Mouse (Mus musculus): ENCODE data around the gene Slc9a4. TPM values are rescaled to one million over a fixed set of nuclear protein-coding genes. Genes with fewer than 3 reads are reported as not detected.
"Not testable (repeated sequence)": the region's sequence is repeated elsewhere in the genome, so short reads cannot be mapped to it uniquely, and the experiment has no call there.

Slc9a4 gene
- polyA plus RNA-seq, 2 experiments = not detected

DNA sequence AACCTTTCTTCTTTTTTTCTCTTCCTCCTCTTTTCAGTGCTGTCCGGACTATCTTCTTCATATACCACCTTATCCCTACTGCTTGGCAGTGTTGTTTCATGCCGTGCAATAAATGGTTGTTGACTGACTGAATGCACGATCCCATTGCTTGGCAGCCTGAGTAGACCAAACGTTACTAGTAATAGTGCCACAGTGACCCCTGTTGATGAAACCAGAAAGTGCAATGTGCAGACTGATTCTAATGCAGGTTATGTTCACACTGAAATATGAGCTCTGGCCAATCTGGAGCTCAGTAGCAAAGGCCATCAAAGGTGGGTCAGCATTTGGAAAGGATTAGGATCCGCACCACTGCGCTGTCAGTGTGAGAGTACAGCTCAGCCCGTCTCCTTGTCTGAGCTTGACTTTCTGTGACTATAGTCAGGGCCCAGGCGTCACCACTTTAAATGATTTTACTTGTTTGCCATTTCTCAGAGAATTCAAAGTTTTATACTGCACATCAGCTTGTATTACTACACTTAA is 78.2 kb downstream of the Slc9a4 start:
- 43% methylated on average over 8 of the region's 8 CpGs for WGBS (ENCODE audit: insufficient replicate concordance)
- TF ChIP-seq EP300 (IDR thresholded peaks at IDR 0.05; ENCODE audit: low read depth) = no peak
- peak; percentile 63 for TF ChIP-seq CTCF (IDR thresholded peaks at IDR 0.05; ENCODE audit: low read depth)
- Histone ChIP-seq H3K4me1 (replicated peaks; ENCODE audit: control insufficient read depth in 2 of 2, insufficient read depth in 2 of 2, low read length in 1 of 2) (no peaks in the 10 kb centered on the region), H3K4me2 (ENCODE audit: low read depth) (no peak overlapping the region), H3K27ac (no peak overlapping the region), H3K27me3 (ENCODE audit: control insufficient read depth, insufficient read depth, low read length) (no peaks in the 10 kb centered on the region), H3K9me3 (ENCODE audit: control insufficient read depth, low read length) (no peaks in the 10 kb centered on the region), H3K36me3 (replicated peaks; ENCODE audit: control insufficient read depth, insufficient read depth, low read depth) (no peaks in the 10 kb centered on the region), H3K9ac (replicated peaks) (no peak overlapping the region), H3K4me3 (ENCODE audit: insufficient read depth in 1 of 2, low read depth in 2 of 2, low read length in 2 of 2) (no peak overlapping the region)
- ATAC-seq (ENCODE audit: insufficient read depth) (no peak), DNase-seq (ENCODE audit: low read depth in 3 of 3, low spot score in 3 of 3) (peak; percentile 4 to 17 (median 5))

DNA sequence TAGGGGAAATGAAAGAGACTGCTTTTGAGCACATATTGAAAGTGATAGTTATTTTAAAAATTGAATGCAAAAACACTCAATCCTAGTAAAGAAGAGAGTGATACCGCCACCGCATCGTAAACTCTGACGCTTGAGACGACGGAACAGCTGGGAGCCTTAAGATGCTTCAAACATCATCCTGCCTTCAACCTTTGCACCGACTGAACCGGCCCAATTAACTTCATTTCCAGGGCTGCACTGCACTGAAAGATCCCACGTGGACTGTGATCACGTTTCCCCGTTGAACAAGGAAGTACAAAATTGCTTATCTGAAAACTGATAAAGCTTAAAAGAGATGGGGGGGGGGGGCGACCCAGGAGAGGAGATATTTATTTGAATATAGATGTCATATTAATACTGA is 79.1 kb downstream of the Slc9a4 start:
- ATAC-seq (ENCODE audit: insufficient read depth) = no peak
- Histone ChIP-seq H3K4me2 (ENCODE audit: low read depth) (no peak overlapping the region), H3K27ac (no peak overlapping the region), H3K4me1 (replicated peaks; ENCODE audit: control insufficient read depth in 2 of 2, insufficient read depth in 2 of 2, low read length in 1 of 2) (no peaks in the 10 kb centered on the region), H3K27me3 (ENCODE audit: control insufficient read depth, insufficient read depth, low read length) (no peaks in the 10 kb centered on the region), H3K36me3 (replicated peaks; ENCODE audit: control insufficient read depth, insufficient read depth, low read depth) (no peaks in the 10 kb centered on the region), H3K9ac (replicated peaks) (no peak overlapping the region), H3K9me3 (ENCODE audit: control insufficient read depth, low read length) (no peaks in the 10 kb centered on the region), H3K4me3 (ENCODE audit: insufficient read depth in 1 of 2, low read depth in 2 of 2, low read length in 2 of 2) (no peak overlapping the region)
- DNase-seq (ENCODE audit: low read depth in 3 of 3, low spot score in 3 of 3) = no peak
- WGBS (ENCODE audit: insufficient replicate concordance) = 48% methylated on average over 12 of the region's 12 CpGs
- TF ChIP-seq CTCF (IDR thresholded peaks at IDR 0.05; ENCODE audit: low read depth) = no peak
- no peak for TF ChIP-seq EP300 (IDR thresholded peaks at IDR 0.05; ENCODE audit: low read depth)

GRCm38 (mm10) chr1:40659496-40659895 is 79.6 kb downstream of the Slc9a4 start:
- Histone ChIP-seq H3K27me3 (ENCODE audit: control insufficient read depth, insufficient read depth, low read length) (no peaks in the 10 kb centered on the region), H3K4me1 (replicated peaks; ENCODE audit: control insufficient read depth in 2 of 2, insufficient read depth in 2 of 2, low read length in 1 of 2) (no peaks in the 10 kb centered on the region), H3K4me3 (ENCODE audit: insufficient read depth in 1 of 2, low read depth in 2 of 2, low read length in 2 of 2) (no peak overlapping the region), H3K9ac (replicated peaks) (no peak overlapping the region), H3K27ac (no peak overlapping the region), H3K36me3 (replicated peaks; ENCODE audit: control insufficient read depth, insufficient read depth, low read depth) (no peaks in the 10 kb centered on the region), H3K9me3 (ENCODE audit: control insufficient read depth, low read length) (no peaks in the 10 kb centered on the region), H3K4me2 (ENCODE audit: low read depth) (no peak overlapping the region)
- ATAC-seq (ENCODE audit: insufficient read depth) (no peak), DNase-seq (ENCODE audit: low read depth in 3 of 3, low spot score in 3 of 3) (no peak)
- 60% methylated on average over 9 of the region's 9 CpGs for WGBS (ENCODE audit: insufficient replicate concordance)
- TF ChIP-seq EP300 (IDR thresholded peaks at IDR 0.05; ENCODE audit: low read depth) (no peak), CTCF (IDR thresholded peaks at IDR 0.05; ENCODE audit: low read depth) (no peak)

- Histone ChIP-seq H3K36me3 (replicated peaks; ENCODE audit: control insufficient read depth, insufficient read depth, low read depth) (no peaks in the 10 kb centered on the region), H3K9me3 (ENCODE audit: control insufficient read depth, low read length) (no peaks in the 10 kb centered on the region), H3K4me2 (ENCODE audit: low read depth) (no peak overlapping the region), H3K27me3 (ENCODE audit: control insufficient read depth, insufficient read depth, low read length) (no peaks in the 10 kb centered on the region), H3K4me3 (ENCODE audit: insufficient read depth in 1 of 2, low read depth in 2 of 2, low read length in 2 of 2) (no peak overlapping the region), H3K4me1 (replicated peaks; ENCODE audit: control insufficient read depth in 2 of 2, insufficient read depth in 2 of 2, low read length in 1 of 2) (no peaks in the 10 kb centered on the region), H3K9ac (replicated peaks) (no peak overlapping the region), H3K27ac (no peak overlapping the region)
- no peak for TF ChIP-seq EP300 (IDR thresholded peaks at IDR 0.05; ENCODE audit: low read depth)
- no peak for TF ChIP-seq CTCF (IDR thresholded peaks at IDR 0.05; ENCODE audit: low read depth)
- 70% methylated on average over 6 of the region's 6 CpGs for WGBS (ENCODE audit: insufficient replicate concordance)
- DNase-seq (ENCODE audit: low read depth in 3 of 3, low spot score in 3 of 3) (no peak), ATAC-seq (ENCODE audit: insufficient read depth) (no peak)
Measured at GRCm38 (mm10) chr1:40660838-40661237, 81.0 kb downstream of the Slc9a4 start.

DNA sequence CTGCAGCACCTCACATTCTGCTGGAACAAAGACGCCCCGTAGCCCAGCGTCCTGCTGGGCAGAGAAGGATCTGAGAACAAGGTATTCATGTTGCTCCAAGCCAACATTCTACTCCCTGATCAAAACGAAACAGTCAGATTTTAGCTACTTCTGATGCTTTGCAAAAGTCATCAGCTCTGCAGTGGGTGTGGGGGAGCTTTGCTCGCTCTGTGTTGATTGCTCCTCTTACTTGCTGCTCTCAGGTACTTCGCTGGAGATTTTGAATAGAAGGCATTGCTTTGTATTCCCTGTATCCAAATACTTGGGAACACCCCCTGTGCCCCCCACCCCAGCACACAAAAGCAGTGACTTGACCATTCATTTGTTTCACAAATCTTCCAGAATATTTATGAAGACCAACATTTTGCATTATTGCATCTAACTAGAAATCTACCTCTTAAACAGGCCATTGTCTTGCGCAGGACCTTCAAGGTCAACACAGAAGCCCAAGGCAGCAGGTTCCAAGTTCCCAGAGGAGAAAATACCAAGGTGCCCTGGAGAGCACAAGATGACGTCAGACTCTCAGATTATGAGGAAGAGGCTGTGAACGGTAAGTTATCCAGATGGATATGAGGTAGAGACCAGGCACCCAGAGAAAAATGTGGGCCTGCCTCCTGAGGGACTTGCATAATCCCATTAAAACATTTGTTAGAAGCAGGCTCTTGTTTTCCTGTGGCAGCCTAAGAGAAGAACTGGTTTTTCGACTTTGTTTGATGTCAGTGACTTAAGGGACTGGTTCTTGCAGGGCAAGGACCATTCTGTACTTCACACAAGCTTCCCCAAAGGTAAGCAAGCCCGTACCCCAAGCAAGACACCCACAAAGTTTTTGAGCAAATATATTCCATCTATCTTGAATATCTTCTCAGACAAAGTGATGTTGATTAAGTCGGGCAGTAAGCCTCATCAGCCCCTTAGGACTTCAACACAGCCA is 85.8 kb downstream of the Slc9a4 start:
- H3K36me3 ChIP-seq (replicated peaks; ENCODE audit: control insufficient read depth, insufficient read depth, low read depth) = no peaks in the 10 kb centered on the region
- no peaks in the 10 kb centered on the region for H3K27me3 ChIP-seq (ENCODE audit: control insufficient read depth, insufficient read depth, low read length)
- no peak for DNase-seq (ENCODE audit: low read depth in 3 of 3, low spot score in 3 of 3)
- no peak overlapping the region for H3K4me3 ChIP-seq (ENCODE audit: insufficient read depth in 1 of 2, low read depth in 2 of 2, low read length in 2 of 2)
- no peak overlapping the region for H3K4me2 ChIP-seq (ENCODE audit: low read depth)
- no peak overlapping the region for H3K27ac ChIP-seq
- no peaks in the 10 kb centered on the region for H3K4me1 ChIP-seq (replicated peaks; ENCODE audit: control insufficient read depth in 2 of 2, insufficient read depth in 2 of 2, low read length in 1 of 2)
- H3K9me3 ChIP-seq (ENCODE audit: control insufficient read depth, low read length) = no peaks in the 10 kb centered on the region
- TF ChIP-seq EP300 (IDR thresholded peaks at IDR 0.05; ENCODE audit: low read depth) = no peak
- no peak for TF ChIP-seq CTCF (IDR thresholded peaks at IDR 0.05; ENCODE audit: low read depth)
- no peak overlapping the region for H3K9ac ChIP-seq (replicated peaks)
- 22% methylated on average over 12 of the region's 12 CpGs for WGBS (ENCODE audit: insufficient replicate concordance)
- ATAC-seq (ENCODE audit: insufficient read depth) = no peak

DNA sequence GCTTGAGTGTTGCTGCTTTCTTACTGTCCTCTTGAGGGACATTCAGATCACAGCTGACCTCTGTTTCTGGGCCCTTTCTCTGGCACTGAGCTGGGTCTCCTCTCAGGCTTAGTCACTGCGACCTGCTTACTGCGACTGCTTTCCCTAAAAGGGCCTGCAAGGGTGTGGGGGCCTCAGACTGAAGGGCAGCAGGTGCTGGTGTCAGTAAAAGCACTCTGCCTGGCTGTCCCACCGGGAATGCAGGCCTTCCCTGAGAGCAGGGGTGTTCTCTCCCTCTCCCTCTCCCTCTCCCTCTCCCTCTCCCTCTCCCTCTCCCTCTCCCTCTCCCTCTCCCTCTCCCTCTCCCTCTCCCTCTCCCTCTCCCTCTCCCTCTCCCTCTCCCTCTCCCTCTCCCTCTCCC is 87.6 kb downstream of the Slc9a4 start:
- not testable (repeated sequence) for H3K4me1 ChIP-seq (replicated peaks; ENCODE audit: control insufficient read depth in 2 of 2, insufficient read depth in 2 of 2, low read length in 1 of 2); H3K9me3 ChIP-seq (ENCODE audit: control insufficient read depth, low read length); H3K9ac ChIP-seq (replicated peaks); H3K4me3 ChIP-seq (ENCODE audit: insufficient read depth in 1 of 2, low read depth in 2 of 2, low read length in 2 of 2); H3K27me3 ChIP-seq (ENCODE audit: control insufficient read depth, insufficient read depth, low read length); H3K27ac ChIP-seq; H3K36me3 ChIP-seq (replicated peaks; ENCODE audit: control insufficient read depth, insufficient read depth, low read depth); ATAC-seq (ENCODE audit: insufficient read depth); DNase-seq (ENCODE audit: low read depth in 3 of 3, low spot score in 3 of 3); H3K4me2 ChIP-seq (ENCODE audit: low read depth)
- WGBS (ENCODE audit: insufficient replicate concordance) = 10% methylated on average over 3 of the region's 3 CpGs
